Mouse (Mus musculus): ENCODE measurements around the gene Gpx1.
A peak's percentile ranks its signal among the peaks of the same experiment; 100 is the strongest.

DNA sequence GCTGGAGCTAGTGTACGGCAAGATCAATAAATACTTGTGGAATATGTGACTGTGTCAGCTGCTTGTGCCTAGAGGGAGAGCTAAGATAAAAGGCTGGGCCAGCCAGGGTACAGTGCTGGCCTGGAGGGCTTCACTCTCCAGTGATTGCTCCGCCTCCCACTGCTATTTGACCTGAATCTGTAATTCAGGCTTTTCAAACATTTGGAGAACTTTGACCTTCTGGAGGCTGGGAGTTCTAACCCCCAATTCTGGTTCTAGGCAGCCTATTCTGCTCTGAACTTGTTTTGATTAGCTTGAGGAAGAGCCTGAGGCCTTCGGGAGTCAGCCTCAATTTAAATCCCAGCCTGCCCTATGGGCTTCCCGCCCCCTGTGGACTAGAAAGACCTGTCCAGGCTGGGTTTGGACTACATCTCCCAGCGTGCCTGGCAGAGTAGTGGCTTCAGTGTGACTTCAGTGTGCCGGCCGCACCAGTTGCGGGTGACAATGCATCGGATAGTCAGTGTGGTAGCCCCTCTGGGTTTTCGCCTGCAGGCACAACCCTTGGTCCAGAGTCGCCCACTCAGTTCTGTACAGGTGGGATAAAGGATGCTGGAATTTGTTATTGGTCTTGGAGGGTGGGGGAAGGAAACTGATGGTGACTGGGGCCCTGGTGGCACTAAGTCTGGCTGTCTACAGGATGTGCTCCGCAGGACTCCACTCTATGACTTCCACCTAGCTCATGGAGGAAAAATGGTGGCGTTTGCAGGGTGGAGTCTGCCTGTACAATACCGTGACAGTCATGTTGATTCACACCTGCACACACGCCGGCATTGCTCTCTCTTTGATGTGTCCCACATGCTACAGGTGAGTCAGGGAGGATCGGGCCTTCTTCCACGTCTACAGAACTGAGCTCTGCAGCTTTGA is 42.0 kb upstream of the Gpx1 start, which contains the start of gene Amt:
- peak; percentile 27 for TF ChIP-seq POLR2A (IDR thresholded peaks at IDR 0.05; ENCODE audit: insufficient read depth, low read length)
- 0 out of 2 replicates have a peak, but pooled peaks have one; percentile 65 for TF ChIP-seq EP300 (IDR thresholded peaks at IDR 0.05; ENCODE audit: insufficient read depth, low read depth, low read length)
